Mouse (Mus musculus) frontal cortex, adult 2 months (tissue): ENCODE results near the gene Itgad. TPM values are rescaled to one million over a fixed set of nuclear protein-coding genes. Genes with fewer than 3 reads are reported as not detected.

Experiments
- DNase-seq, 2 experiments: peaks; one replicate each; pipeline ENCODE4 v3.0.0; 2022; ENCODE audit warnings: low spot score in 1 of 2; ENCODE audit errors: extremely low spot score in 1 of 2
- polyA plus RNA-seq: library from polyadenylated mRNA; depleted of rRNA; stranded (reverse); fragments of >200 nt; gene quantifications from 2 replicates; pipeline ENCODE4 v1.2.3, GENCODE M21; 2012

The Itgad gene
- polyA plus RNA-seq, 1 experiment: 0.06 TPM

DNA sequence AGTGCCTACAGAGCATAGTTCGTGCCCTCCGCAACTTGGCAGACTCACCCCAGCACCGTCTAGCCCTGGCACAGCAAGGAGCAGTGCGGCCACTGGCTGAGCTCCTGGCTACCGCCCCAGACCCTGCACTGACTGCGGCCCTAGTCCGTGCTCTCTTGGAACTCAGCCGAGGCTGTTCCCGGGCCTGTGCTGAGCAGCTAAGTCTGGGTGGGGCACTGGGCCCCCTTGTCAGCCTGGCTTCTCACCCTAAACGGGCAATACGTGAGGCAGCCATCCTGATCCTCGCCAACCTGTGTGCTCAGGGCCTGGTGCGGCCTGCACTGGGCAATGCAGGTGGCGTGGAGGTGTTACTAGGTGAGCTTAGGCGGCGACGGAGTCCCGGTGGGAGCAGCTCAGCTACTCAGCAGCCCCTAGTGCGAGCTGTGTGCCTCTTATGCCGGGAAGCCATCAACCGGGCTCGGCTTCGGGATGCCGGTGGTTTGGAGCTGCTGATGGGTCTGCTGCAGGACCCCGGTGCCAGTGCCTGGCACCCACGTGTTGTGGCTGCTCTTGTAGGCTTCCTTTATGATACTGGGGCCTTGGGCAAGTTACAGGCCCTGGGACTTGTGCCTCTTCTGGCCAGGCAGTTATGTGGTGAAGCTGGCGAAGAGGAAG is 86.1 kb downstream of the Itgad start:
- DNase-seq: no peak

DNA sequence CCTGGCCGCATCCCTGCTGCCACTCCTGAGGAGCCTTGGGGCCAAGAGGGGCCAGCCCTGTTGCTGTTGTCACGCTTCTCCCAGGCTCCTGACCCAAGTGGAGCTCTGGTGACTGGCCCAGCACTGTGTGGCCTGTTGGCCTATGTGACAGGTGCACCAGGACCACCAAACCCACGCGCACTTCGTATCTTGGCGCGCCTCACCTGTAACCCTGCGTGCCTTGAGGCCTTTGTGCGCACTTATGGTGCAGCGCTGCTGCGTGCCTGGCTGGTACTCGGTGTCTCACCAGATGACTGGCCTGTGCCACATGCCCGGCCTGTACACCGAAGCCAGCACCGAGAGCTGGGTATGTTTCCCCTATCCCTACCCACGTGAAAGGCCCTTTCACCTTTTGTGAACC is 88.2 kb downstream of the Itgad start:
- DNase-seq: no peak

DNA sequence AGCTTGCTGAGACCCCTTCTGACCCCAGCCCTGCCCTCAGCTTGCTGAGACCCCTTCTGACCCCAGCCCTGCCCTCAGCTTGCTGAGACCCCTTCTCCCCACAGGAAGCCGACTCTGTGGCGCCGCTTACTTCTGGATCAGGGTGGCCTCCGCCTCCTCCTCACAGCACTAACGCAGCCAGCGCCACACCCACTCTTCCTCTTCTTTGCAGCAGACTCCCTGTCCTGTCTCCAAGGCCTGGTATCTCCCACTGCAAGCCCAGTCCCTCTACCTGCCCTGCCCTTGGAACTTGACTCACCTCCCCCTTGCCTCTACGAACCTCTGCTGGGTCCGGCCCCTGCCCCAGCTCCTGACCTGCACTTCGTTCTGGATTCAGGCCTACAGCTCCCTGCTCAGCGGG is 89.7 kb downstream of the Itgad start:
- no peak for DNase-seq

- no peak for DNase-seq
Observed at GRCm38 (mm10) chr7:128244410-128245025, 90.3 kb downstream of the Itgad start.

GRCm38 (mm10) chr7:128245547-128245946 is 91.4 kb downstream of the Itgad start:
- DNase-seq: no peak

- peak in 1 of 2 experiments; percentile 64 for DNase-seq
Observed at GRCm38 (mm10) chr7:128246496-128247391, 92.6 kb downstream of the Itgad start, which contains the start of gene Tgfb1i1. Gene Tgfb1i1 (plus strand): TSS chr7:128246812.

GRCm38 (mm10) chr7:128247443-128247842 is 93.3 kb downstream of the Itgad start:
- DNase-seq: peak; percentile 72 to 96

DNA sequence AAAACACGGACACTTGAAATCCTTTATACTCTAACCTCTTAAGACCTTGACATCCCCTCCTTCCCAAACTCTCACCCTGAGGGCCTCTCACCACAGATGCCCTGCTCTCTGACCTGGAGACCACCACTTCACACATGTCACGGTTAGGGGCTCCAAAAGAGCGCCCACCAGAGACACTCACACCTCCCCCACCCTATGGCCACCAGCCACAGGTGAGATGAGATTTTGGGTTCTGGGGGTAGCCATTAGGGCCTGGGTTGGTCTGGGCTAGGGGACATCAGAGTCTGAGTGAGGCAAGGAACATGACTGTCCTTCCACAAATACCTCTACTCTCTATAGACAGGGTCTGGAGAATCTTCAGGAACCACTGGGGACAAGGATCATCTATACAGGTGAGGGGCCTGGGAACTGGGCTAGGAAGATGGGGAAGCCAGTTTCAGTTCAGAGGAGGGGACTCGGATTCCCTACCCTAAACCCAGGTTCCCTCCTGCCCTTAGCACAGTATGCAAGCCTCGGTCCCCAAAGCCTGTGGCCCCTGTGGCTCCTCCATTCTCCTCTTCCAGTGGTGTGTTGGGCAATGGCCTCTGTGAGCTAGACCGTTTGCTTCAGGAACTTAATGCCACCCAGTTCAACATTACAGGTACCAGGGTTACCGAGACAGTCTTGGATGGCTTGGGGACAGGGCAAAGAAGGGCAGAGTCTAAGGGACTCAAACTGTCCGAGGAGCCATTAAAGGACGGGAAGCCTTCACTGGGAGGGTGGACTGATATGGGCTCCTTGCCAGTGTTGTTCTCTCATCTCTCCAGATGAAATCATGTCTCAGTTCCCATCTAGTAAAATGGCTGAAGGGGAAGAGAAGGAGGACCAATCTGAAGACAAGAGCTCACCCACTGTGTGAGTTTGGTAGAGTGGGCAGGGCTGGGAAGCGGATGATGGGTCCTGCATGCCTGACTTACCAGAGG is 94.2 kb downstream of the Itgad start:
- no peak for DNase-seq

DNA sequence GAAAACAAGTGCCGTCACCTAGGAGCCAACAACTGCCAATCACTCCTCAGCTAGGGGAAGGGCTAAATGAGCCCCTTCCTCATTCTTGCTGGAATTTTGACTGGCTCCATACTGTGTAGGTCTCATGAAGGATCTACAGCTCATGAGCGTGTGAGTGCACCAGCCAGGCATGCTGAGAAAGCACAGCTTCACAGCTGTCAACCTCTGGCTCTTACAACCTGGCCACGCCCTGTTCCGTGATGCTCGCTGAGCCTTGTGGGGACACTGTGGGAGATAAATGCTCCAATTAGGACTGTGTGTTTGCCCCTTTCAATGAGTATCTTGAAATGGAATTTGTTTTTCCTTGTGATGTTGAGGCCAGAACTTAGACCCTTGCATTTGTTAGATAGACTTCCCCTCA is 95.8 kb downstream of the Itgad start:
- no peak for DNase-seq

GRCm38 (mm10) chr7:128251946-128252345 is 97.8 kb downstream of the Itgad start:
- no peak for DNase-seq

DNA sequence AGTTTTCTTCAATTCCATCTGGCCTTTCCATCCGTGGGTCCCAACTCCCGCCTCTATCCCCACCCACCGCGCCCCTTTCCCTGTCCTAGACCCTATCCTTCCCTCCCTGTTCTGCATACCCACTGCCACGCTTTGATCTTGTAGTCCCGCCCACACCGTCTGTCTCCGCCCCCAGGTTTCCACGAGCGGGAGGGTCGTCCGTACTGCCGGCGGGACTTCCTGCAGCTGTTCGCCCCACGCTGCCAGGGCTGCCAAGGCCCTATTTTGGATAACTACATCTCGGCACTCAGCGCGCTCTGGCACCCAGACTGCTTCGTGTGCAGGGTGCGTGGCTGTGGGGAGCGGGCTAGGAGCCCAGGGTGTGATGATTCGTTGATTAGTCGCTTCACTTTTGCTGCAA is 98.4 kb downstream of the Itgad start:
- peak; percentile 52 to 84 for DNase-seq

DNA sequence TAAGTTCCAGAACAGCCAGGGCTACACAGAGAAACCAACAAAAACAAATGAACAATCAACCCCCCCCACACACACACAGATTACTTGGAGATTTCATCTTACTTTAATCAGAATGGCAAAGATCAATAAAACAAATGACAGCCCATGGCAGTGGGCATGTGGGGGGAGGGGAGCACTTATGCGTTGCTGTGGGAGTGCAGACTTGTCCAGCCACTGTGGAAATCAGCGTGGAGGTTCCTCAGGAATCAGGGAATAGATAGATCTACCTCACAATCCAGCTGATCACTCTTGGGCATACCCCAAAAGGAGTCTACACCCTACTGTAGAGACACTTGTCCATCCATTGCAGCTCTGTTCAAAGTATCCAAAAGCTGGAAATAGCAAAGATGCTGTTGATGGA is 100.8 kb downstream of the Itgad start:
- no peak for DNase-seq

- no peak for DNase-seq
Observed at GRCm38 (mm10) chr7:128255757-128256156, 101.6 kb downstream of the Itgad start.

- DNase-seq: no peak
Observed at GRCm38 (mm10) chr7:128256783-128257334, 102.7 kb downstream of the Itgad start.

DNA sequence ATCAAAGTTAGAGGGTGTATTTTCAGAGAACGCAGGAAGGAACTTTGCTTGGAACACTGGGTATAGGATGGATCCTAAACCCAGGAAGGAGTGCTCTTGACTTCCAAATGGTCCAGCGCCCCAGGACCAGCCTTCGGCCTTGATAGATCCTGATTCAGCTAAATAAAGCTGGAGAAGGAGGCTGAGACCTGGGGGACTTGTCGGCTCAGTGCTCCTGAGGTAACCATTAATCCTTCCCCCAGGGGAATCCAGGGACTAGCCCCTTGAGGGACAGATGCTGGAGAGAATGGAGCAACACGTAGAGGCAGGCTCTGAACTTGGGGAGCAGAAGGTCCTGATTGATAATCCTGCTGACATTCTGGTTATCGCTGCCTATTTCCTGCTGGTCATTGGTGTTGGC is 111.2 kb downstream of the Itgad start, which contains the start of gene Slc5a2:
Gene Slc5a2 (plus strand): TSS at position 247 of the 400 bp plus-strand sequence.
- DNase-seq: no peak

DNA sequence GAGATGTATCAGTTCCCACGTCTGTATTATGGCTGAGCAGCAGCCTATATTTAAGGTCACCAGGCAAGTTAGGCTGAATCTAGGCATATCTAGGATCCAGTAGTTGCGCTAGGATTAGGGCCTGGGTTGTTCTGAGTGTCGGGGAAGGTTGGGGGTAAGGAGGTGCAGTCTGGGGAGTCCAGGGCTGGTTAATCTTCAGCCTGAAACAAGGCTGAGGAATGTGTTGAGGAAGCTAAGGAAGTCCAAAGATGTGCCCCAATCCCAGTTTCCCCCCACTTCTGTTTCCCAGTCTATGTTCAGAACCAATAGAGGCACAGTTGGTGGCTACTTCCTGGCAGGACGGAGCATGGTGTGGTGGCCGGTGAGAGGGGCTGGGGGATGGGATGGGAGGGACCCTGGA is 111.9 kb downstream of the Itgad start:
- DNase-seq: no peak

DNA sequence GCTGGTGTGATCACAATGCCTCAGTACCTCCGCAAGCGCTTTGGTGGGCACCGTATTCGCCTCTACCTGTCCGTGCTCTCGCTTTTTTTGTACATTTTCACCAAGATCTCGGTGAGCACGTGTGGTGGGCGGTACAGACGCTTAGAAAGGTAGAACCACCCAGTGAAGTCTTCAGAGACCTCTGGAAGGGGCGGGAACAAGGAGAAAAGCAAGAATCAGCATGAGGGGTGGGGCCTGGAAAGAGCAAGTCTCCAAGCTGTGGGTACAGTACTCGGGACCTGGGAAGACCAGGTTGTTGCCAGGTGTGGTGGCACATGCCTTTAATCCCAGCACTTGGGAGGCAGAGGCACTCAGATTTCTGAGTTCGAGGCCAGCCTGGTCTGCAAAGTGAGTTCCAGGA is 113.2 kb downstream of the Itgad start:
- DNase-seq: no peak

GRCm38 (mm10) chr7:128267813-128268212 is 113.6 kb downstream of the Itgad start:
- no peak for DNase-seq

DNA sequence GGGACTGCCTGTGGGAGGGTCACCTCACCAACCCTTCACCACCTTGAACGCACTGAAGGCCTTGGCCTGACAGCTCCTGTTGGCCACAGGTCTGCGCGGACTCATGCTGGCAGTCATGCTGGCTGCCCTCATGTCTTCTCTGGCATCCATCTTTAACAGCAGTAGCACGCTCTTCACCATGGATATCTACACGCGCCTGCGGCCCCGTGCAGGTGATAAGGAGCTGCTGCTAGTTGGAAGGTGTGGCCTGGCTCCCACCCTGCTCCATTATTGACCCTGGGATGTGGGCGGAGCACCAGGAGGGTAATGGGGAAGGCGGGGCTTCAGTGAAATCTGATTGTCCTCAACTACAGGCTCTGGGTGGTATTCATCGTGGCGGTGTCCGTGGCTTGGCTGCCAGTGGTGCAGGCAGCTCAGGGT is 116.3 kb downstream of the Itgad start:
- no peak for DNase-seq

DNA sequence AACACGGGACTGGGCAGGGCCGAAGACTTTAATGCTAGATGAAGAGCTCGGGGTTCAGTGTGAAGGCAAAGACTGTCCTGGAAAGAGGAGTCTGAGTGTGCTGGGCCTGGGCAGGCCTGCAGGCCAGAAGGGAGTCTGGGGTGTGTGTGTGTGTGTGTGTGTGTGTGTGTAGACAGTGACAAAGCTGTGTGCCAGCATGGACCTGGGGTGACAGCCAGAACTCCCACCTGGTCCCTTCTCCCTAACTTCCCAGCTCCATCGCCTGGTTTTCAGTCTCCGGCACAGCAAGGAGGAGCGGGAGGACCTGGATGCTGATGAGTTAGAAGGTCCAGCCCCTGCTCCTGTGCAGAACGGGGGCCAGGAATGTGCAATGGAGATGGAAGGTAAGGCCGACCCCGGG is 117.3 kb downstream of the Itgad start:
- DNase-seq: no peak
